Mouse (Mus musculus): Measurements from ENCODE around the gene Ddn. TPM values are rescaled to one million over a fixed set of nuclear protein-coding genes. Genes with fewer than 3 reads are reported as not detected.
"Not testable (repeated sequence)": the region's sequence is repeated elsewhere in the genome, so short reads cannot be mapped to it uniquely, and the experiment has no call there.

Gene Ddn
- polyA plus RNA-seq, 1 experiment from 2014 or later = 0.47 TPM

- WGBS = 69% methylated on average over 3 of the region's 3 CpGs
- H3K9me3 ChIP-seq = no peaks in the 10 kb centered on the region
- peaks cover 15% of the 10 kb centered on the region; the same call in 1 of the 2 replicates for H3K36me3 ChIP-seq
- H3K4me3 ChIP-seq = no peak overlapping the region
- H3K9ac ChIP-seq (replicated peaks) = no peak overlapping the region
- ATAC-seq (replicated peaks) = no peak
- no peak overlapping the region for H3K4me2 ChIP-seq (replicated peaks)
- H3K27ac ChIP-seq (replicated peaks) = no peak overlapping the region
- no peaks in the 10 kb centered on the region for H3K27me3 ChIP-seq
- H3K4me1 ChIP-seq = no peaks in the 10 kb centered on the region
These were observed 14.1 kb upstream of the Ddn start for GRCm38 (mm10) chr15:98823434-98823833.

GRCm38 (mm10) chr15:98822147-98822546 lies 12.9 kb upstream of the Ddn start:
- no peaks in the 10 kb centered on the region for H3K4me1 ChIP-seq
- H3K9me3 ChIP-seq = no peaks in the 10 kb centered on the region
- no peak for ATAC-seq (replicated peaks)
- H3K9ac ChIP-seq (replicated peaks) = no peak overlapping the region
- no peaks in the 10 kb centered on the region for H3K27me3 ChIP-seq
- WGBS = 90% methylated on average over 5 of the region's 5 CpGs
- H3K4me3 ChIP-seq = no peak overlapping the region
- H3K4me2 ChIP-seq (replicated peaks) = no peak overlapping the region
- no peak overlapping the region for H3K27ac ChIP-seq (replicated peaks)
- peaks cover 13% of the 10 kb centered on the region; the same call in 1 of the 2 replicates for H3K36me3 ChIP-seq

GRCm38 (mm10) chr15:98821403-98821802 lies 12.1 kb upstream of the Ddn start:
- Histone ChIP-seq H3K9me3 (no peaks in the 10 kb centered on the region), H3K4me1 (no peaks in the 10 kb centered on the region), H3K4me2 (replicated peaks) (no peak overlapping the region), H3K4me3 (no peak overlapping the region), H3K27me3 (no peaks in the 10 kb centered on the region), H3K27ac (replicated peaks) (no peak overlapping the region), H3K36me3 (peaks cover 18% of the 10 kb centered on the region; the same call in 1 of the 2 replicates), H3K9ac (replicated peaks) (no peak overlapping the region)
- WGBS = 22% methylated on average over 10 of the region's 10 CpGs
- ATAC-seq (replicated peaks) = no peak

- H3K27me3 ChIP-seq = no peaks in the 10 kb centered on the region
- 85% methylated on average over 4 of the region's 4 CpGs for WGBS
- H3K4me1 ChIP-seq = no peaks in the 10 kb centered on the region
- no peak for ATAC-seq (replicated peaks)
- H3K27ac ChIP-seq (replicated peaks) = no peak overlapping the region
- no peak overlapping the region for H3K9ac ChIP-seq (replicated peaks)
- no peak overlapping the region for H3K4me2 ChIP-seq (replicated peaks)
- H3K9me3 ChIP-seq = no peaks in the 10 kb centered on the region
- H3K4me3 ChIP-seq = no peak overlapping the region
- H3K36me3 ChIP-seq = peaks cover 19% of the 10 kb centered on the region; the same call in 1 of the 2 replicates
These were observed 11.6 kb upstream of the Ddn start for GRCm38 (mm10) chr15:98820937-98821336.

- WGBS = 97% methylated on average over 7 of the region's 7 CpGs
- no peaks in the 10 kb centered on the region for H3K4me1 ChIP-seq
- peaks cover 31% of the 10 kb centered on the region for H3K36me3 ChIP-seq
These were observed 8.9 kb upstream of the Ddn start for GRCm38 (mm10) chr15:98818171-98818570.

GRCm38 (mm10) chr15:98812741-98813424 lies 3.6 kb upstream of the Ddn start:
- WGBS = 86% methylated on average over 20 of the region's 20 CpGs
- H3K4me3 ChIP-seq = no peak overlapping the region
- H3K4me2 ChIP-seq (replicated peaks) = no peak overlapping the region
- no peak for ATAC-seq (replicated peaks)
- no peak overlapping the region for H3K27ac ChIP-seq (replicated peaks)
- peaks cover 24% of the 10 kb centered on the region for H3K27me3 ChIP-seq
- H3K36me3 ChIP-seq = peaks cover 43% of the 10 kb centered on the region
- no peak overlapping the region for H3K9ac ChIP-seq (replicated peaks)
- H3K4me1 ChIP-seq = peaks cover 12% of the 10 kb centered on the region
- H3K9me3 ChIP-seq = no peaks in the 10 kb centered on the region

More at GRCm38 (mm10) chr15:98818171-98818570, 8.9 kb upstream of the Ddn start:
- no peaks in the 10 kb centered on the region for H3K27me3 ChIP-seq
- no peak for ATAC-seq (replicated peaks)
- H3K9ac ChIP-seq (replicated peaks) = no peak overlapping the region
- no peak overlapping the region for H3K4me3 ChIP-seq
- H3K4me2 ChIP-seq (replicated peaks) = no peak overlapping the region
- no peaks in the 10 kb centered on the region for H3K9me3 ChIP-seq
- H3K27ac ChIP-seq (replicated peaks) = no peak overlapping the region

- ATAC-seq (replicated peaks); H3K4me3 ChIP-seq; H3K9me3 ChIP-seq; H3K4me2 ChIP-seq (replicated peaks); H3K27ac ChIP-seq (replicated peaks); H3K9ac ChIP-seq (replicated peaks): not testable (repeated sequence)
- Histone ChIP-seq H3K27me3 (peaks cover 50% of the 10 kb centered on the region), H3K4me1 (peaks cover 38% of the 10 kb centered on the region), H3K36me3 (peaks cover 32% of the 10 kb centered on the region)
- 82% methylated on average over 6 of the region's 6 CpGs for WGBS
These were observed 922 bp upstream of the Ddn start for GRCm38 (mm10) chr15:98810212-98810611.

- ATAC-seq (replicated peaks) = no peak
- WGBS = 3% methylated on average over 6 of the region's 6 CpGs
- Histone ChIP-seq H3K27ac (replicated peaks) (no peak overlapping the region), H3K4me2 (replicated peaks) (peak overlapping the region; percentile 75; the same call in 1 of the 2 replicates), H3K27me3 (peaks cover 64% of the 10 kb centered on the region), H3K4me1 (peaks cover 42% of the 10 kb centered on the region), H3K9me3 (no peaks in the 10 kb centered on the region), H3K36me3 (peaks cover 24% of the 10 kb centered on the region), H3K4me3 (peak overlapping the region; percentile 50), H3K9ac (replicated peaks) (no peak overlapping the region)
These were observed 597 bp downstream of the Ddn start for GRCm38 (mm10) chr15:98808651-98809134.

GRCm38 (mm10) chr15:98807895-98808650 lies 1.2 kb downstream of the Ddn start:
- Histone ChIP-seq H3K4me1 (peaks cover 42% of the 10 kb centered on the region), H3K9ac (replicated peaks) (peak overlapping the region; percentile 39; the same call in 1 of the 2 replicates), H3K4me2 (replicated peaks) (peak overlapping the region; percentile 75), H3K4me3 (peak overlapping the region; percentile 50), H3K27me3 (peaks cover 70% of the 10 kb centered on the region), H3K9me3 (no peaks in the 10 kb centered on the region), H3K36me3 (peaks cover 18% of the 10 kb centered on the region), H3K27ac (replicated peaks) (no peak overlapping the region)
- WGBS = under 1% methylated on average over 34 of the region's 34 CpGs
- peak; percentile 54 for ATAC-seq (replicated peaks)

- Histone ChIP-seq H3K27ac (replicated peaks) (no peak overlapping the region), H3K9me3 (no peaks in the 10 kb centered on the region), H3K36me3 (peaks cover 8% of the 10 kb centered on the region; the same call in 1 of the 2 replicates), H3K9ac (replicated peaks) (peak overlapping the region; percentile 17; the same call in 1 of the 2 replicates), H3K4me1 (peaks cover 42% of the 10 kb centered on the region), H3K4me3 (peak overlapping the region; percentile 50), H3K27me3 (peaks cover 80% of the 10 kb centered on the region), H3K4me2 (replicated peaks) (peak overlapping the region; percentile 75)
- ATAC-seq (replicated peaks) = no peak
- under 1% methylated on average over 58 of the region's 58 CpGs for WGBS
These were observed 2.2 kb downstream of the Ddn start for GRCm38 (mm10) chr15:98806809-98807770.

- Histone ChIP-seq H3K27me3 (peaks cover 89% of the 10 kb centered on the region), H3K4me3 (peak overlapping the region; percentile 50), H3K9me3 (no peaks in the 10 kb centered on the region), H3K4me1 (peaks cover 42% of the 10 kb centered on the region), H3K4me2 (replicated peaks) (peak overlapping the region; percentile 75), H3K27ac (replicated peaks) (no peak overlapping the region), H3K9ac (replicated peaks) (no peak overlapping the region), H3K36me3 (0 out of 2 replicates have a peak, but pooled peaks cover 2% of the 10 kb centered on the region)
- no peak for ATAC-seq (replicated peaks)
- WGBS = 5% methylated on average over 30 of the region's 30 CpGs
These were observed 3.0 kb downstream of the Ddn start for GRCm38 (mm10) chr15:98806071-98806808.

Data from forebrain, embryonic 15.5 days (tissue).